Mouse (Mus musculus) C2C12 (cell line): Measurements from ENCODE around the gene Mgst3.

Source experiments
- CEBPB ChIP-seq: IDR thresholded peaks from one replicate; pipeline ENCODE4 v1.6.1; 2011; ENCODE audit warnings: low read depth, mild to moderate bottlenecking, control low read depth, moderate library complexity
- CTCF ChIP-seq: IDR thresholded peaks from one replicate; pipeline ENCODE4 v1.5.1; 2011; ENCODE audit not compliant: control insufficient read depth, insufficient read depth, insufficient read length
- FOSL1 ChIP-seq: IDR thresholded peaks from one replicate; pipeline ENCODE4 v1.8.0; 2011; ENCODE audit warnings: mild to moderate bottlenecking, low read length; ENCODE audit not compliant: poor library complexity, insufficient read depth, severe bottlenecking
- MAX ChIP-seq: IDR thresholded peaks from one replicate; pipeline ENCODE4 v1.6.1; 2011; ENCODE audit warnings: mild to moderate bottlenecking, control low read depth
- MYOD1 ChIP-seq: IDR thresholded peaks from one replicate; pipeline ENCODE4 v1.6.1; 2011; ENCODE audit warnings: low read depth; ENCODE audit not compliant: control insufficient read depth, insufficient read length
- MYOG ChIP-seq: IDR thresholded peaks from one replicate; pipeline ENCODE4 v1.6.1; 2011; ENCODE audit not compliant: control insufficient read depth, insufficient read length; ENCODE audit errors: extremely low read depth
- USF1 ChIP-seq: IDR thresholded peaks from one replicate; pipeline ENCODE4 v1.6.1; 2011; ENCODE audit warnings: low read depth, mild to moderate bottlenecking, control low read depth, moderate library complexity

DNA sequence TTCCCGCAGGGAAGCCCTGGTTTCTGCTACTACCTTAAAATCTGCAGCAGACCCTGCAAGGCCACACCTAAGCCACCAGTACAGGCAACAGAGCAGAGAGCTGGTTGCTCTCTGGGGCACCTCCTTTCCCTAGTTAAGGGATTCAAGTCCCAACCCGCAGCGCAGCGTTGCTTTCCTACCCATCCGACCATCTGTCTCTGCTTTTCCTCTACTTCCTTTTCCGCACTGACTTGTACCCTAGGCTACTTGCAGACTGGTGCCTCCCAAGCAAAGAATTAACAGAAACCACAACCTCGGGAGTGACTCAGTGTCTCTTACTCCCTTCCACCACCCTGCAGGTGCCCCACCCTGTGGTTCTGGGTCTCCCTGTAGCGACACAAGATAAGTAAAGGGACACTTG, 954 bp downstream of the Mgst3 start:
- TF ChIP-seq MAX: no peak
- no peak for TF ChIP-seq CEBPB
- no peak for TF ChIP-seq USF1
- TF ChIP-seq CTCF: no peak
- no peak for TF ChIP-seq MYOG
- TF ChIP-seq MYOD1: peak; percentile 64
- no peak for TF ChIP-seq FOSL1
